Mouse (Mus musculus): ENCODE measurements at regions not wholly inside any gene's neighbourhood (a gene's known extent, or its start where the extent isn't known, plus 50 kb on each side); places are given as distances from the start of the nearest gene placed in this dataset.
"Not testable (repeated sequence)": the region's sequence is repeated elsewhere in the genome, so short reads cannot be mapped to it uniquely, and the experiment has no call there.

DNA sequence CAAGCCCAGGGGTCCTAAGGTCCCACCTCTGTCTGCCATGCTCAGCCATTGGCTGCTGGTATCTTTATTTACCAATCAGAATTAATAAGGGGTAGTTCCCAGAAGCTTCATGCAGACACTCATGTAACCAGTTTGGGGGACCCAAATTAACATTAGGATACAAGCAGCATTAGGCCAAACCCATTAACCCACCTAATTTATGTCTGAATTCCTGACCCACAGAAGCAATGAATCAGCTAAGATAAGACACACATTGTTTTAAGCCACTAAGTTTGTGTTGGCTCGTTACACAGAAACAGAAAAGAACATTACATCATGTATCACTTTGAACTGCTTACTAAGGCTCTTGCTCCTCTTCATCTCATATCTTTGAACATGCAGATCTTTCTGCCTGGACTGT, 461.0 kb downstream of the Lmo7 start:
- H3K4me1 ChIP-seq (replicated peaks; ENCODE audit: control insufficient read depth, insufficient read depth, low read length) = no peaks in the 10 kb centered on the region
- no peak for DNase-seq
- H3K27me3 ChIP-seq (ENCODE audit: control insufficient read depth, insufficient read depth, low read length) = no peaks in the 10 kb centered on the region
- TF ChIP-seq POLR2A (IDR thresholded peaks at IDR 0.05; ENCODE audit: control insufficient read depth, extremely low read depth, insufficient read depth, low read length, poor library complexity) = no peak
- no peak for TF ChIP-seq CTCF (IDR thresholded peaks at IDR 0.05; ENCODE audit: borderline replicate concordance, control insufficient read depth, extremely low read depth, insufficient read depth, low read length, poor library complexity)
- no peak overlapping the region for H3K27ac ChIP-seq (ENCODE audit: control insufficient read depth, insufficient read depth, low read length)
- 73% methylated on average over 1 of the region's 1 CpGs for WGBS
- H3K4me3 ChIP-seq (ENCODE audit: control insufficient read depth, insufficient read depth, low read length) = no peak overlapping the region
- H3K36me3 ChIP-seq (ENCODE audit: control insufficient read depth, insufficient read depth, low read length) = no peaks in the 10 kb centered on the region

DNA sequence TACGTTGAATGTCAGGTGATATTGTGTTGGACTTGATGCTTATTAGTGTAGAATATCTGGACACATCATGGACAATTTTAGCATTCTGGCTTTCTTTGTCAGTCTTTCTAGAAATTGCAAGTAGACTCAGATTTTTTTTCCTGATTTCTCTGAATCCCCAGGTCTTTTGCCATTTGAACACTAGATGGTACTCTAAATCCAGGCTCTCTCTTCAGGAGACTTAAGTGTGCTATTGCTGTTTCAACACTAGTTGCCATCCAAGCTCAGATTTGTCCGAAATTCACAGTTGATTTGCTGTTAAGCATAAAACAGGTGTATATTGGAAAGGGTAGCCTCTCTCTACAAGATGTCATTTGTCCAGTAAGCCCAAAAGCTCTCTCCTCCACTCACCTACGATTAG, 451.5 kb downstream of the Lmo7 start:
- no peak overlapping the region for H3K27ac ChIP-seq (ENCODE audit: control insufficient read depth, insufficient read depth, low read length)
- no peaks in the 10 kb centered on the region for H3K4me1 ChIP-seq (replicated peaks; ENCODE audit: control insufficient read depth, insufficient read depth, low read length)
- H3K27me3 ChIP-seq (ENCODE audit: control insufficient read depth, insufficient read depth, low read length) = no peaks in the 10 kb centered on the region
- H3K4me3 ChIP-seq (ENCODE audit: control insufficient read depth, insufficient read depth, low read length) = no peak overlapping the region
- TF ChIP-seq POLR2A (IDR thresholded peaks at IDR 0.05; ENCODE audit: control insufficient read depth, extremely low read depth, insufficient read depth, low read length, poor library complexity) = no peak
- no peak for TF ChIP-seq CTCF (IDR thresholded peaks at IDR 0.05; ENCODE audit: borderline replicate concordance, control insufficient read depth, extremely low read depth, insufficient read depth, low read length, poor library complexity)
- 86% methylated on average over 3 of the region's 3 CpGs for WGBS
- DNase-seq = no peak
- no peaks in the 10 kb centered on the region for H3K36me3 ChIP-seq (ENCODE audit: control insufficient read depth, insufficient read depth, low read length)

DNA sequence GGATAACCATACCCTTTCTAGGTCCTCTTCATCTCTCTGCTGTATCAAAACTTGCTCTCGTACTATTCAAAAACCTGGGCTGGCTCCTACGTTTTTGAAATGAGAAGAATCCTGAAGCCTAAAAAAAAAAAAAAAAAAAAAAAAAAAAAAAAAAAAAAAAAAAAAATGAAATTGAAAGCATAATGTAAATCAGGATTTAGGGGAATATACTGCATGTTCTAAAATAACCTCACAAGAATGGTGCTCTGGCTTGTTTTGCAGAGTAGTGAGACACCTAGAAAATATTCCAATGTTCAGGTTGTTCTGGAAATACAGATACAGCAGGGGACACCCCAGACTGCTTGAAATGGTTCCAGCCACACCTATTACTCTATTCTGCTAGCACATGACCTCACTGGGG, 442.0 kb downstream of the Lmo7 start:
- Histone ChIP-seq H3K36me3 (ENCODE audit: control insufficient read depth, insufficient read depth, low read length) (no peaks in the 10 kb centered on the region), H3K27ac (ENCODE audit: control insufficient read depth, insufficient read depth, low read length) (no peak overlapping the region), H3K27me3 (ENCODE audit: control insufficient read depth, insufficient read depth, low read length) (no peaks in the 10 kb centered on the region), H3K4me1 (replicated peaks; ENCODE audit: control insufficient read depth, insufficient read depth, low read length) (no peaks in the 10 kb centered on the region), H3K4me3 (ENCODE audit: control insufficient read depth, insufficient read depth, low read length) (no peak overlapping the region)
- TF ChIP-seq CTCF (IDR thresholded peaks at IDR 0.05; ENCODE audit: borderline replicate concordance, control insufficient read depth, extremely low read depth, insufficient read depth, low read length, poor library complexity) (no peak), POLR2A (IDR thresholded peaks at IDR 0.05; ENCODE audit: control insufficient read depth, extremely low read depth, insufficient read depth, low read length, poor library complexity) (no peak)
- WGBS = 82% methylated on average over 2 of the region's 2 CpGs
- no peak for DNase-seq

DNA sequence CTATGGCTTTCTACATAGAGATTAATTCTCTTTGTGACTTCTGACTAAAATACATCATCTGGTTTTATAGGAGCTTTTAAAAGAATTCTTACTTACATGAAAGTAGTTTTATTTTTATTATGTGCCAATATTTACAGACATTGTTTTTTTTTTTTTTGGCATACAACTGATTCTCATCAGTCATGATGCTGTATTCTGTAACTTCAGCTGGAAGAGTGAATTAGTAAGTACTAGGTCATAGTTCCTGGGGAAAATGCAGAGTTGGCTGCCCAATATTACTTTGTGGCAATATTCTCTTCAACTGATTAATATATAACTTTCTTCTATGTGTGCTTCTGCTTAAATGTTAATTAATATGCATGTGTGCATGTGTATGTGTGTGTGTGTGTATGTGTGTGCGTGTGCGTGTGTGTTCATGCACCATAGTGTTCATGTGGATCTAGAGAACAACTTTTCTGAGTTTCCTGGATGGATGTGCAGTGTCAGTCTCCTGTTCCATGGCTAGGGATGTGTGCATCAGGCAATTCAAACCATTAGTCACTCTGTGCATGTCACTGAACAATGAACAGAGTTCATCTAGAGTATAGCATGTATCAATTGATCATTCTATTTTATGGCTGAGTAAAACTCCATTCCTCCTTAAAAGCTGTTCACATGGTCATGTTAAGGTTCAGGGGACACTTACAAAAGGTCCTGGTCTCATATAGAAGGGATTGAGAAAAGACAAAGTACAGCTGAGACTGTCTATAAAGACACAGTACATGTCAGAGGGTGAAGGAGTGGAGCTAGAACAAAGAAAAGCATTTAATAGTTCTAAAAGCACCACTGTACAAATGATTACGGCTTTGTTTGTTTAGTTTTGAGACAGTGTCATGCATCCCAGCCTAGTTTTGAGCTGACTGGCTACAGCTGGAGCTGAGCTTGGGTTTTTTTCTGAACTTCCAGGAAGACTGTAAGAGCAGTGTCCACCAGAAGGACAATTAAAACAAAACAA, 431.8 kb downstream of the Lmo7 start:
- TF ChIP-seq CTCF (IDR thresholded peaks at IDR 0.05; ENCODE audit: borderline replicate concordance, control insufficient read depth, extremely low read depth, insufficient read depth, low read length, poor library complexity) (no peak), POLR2A (IDR thresholded peaks at IDR 0.05; ENCODE audit: control insufficient read depth, extremely low read depth, insufficient read depth, low read length, poor library complexity) (no peak)
- WGBS = 97% methylated on average over 3 of the region's 3 CpGs
- no peak for DNase-seq
- no peak overlapping the region for H3K4me3 ChIP-seq (ENCODE audit: control insufficient read depth, insufficient read depth, low read length)
- H3K27me3 ChIP-seq (ENCODE audit: control insufficient read depth, insufficient read depth, low read length) = no peaks in the 10 kb centered on the region
- H3K4me1 ChIP-seq (replicated peaks; ENCODE audit: control insufficient read depth, insufficient read depth, low read length) = no peaks in the 10 kb centered on the region
- no peak overlapping the region for H3K27ac ChIP-seq (ENCODE audit: control insufficient read depth, insufficient read depth, low read length)
- H3K36me3 ChIP-seq (ENCODE audit: control insufficient read depth, insufficient read depth, low read length) = no peaks in the 10 kb centered on the region

DNA sequence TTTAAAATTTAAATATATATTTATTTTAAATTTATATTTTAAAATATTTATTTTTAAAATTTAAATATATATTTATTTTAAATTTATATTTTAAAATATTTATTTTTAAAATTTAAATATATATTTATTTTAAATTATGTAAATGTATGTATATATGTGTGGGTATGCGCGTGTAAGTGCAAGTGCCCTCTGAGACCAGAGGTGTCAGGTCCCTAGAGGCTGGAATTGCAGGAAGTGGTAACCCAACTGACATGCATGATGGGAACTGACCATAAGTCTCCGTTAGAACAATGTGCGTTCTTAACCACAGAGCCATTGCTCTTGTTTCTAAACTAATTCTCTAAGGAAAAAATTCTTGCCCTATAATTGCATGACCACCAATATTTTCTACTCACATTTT, 420.7 kb downstream of the Lmo7 start:
- not testable (repeated sequence) for H3K27ac ChIP-seq (ENCODE audit: control insufficient read depth, insufficient read depth, low read length); H3K4me1 ChIP-seq (replicated peaks; ENCODE audit: control insufficient read depth, insufficient read depth, low read length); H3K36me3 ChIP-seq (ENCODE audit: control insufficient read depth, insufficient read depth, low read length); DNase-seq; H3K27me3 ChIP-seq (ENCODE audit: control insufficient read depth, insufficient read depth, low read length); H3K4me3 ChIP-seq (ENCODE audit: control insufficient read depth, insufficient read depth, low read length)
- 89% methylated on average over 4 of the region's 4 CpGs for WGBS

DNA sequence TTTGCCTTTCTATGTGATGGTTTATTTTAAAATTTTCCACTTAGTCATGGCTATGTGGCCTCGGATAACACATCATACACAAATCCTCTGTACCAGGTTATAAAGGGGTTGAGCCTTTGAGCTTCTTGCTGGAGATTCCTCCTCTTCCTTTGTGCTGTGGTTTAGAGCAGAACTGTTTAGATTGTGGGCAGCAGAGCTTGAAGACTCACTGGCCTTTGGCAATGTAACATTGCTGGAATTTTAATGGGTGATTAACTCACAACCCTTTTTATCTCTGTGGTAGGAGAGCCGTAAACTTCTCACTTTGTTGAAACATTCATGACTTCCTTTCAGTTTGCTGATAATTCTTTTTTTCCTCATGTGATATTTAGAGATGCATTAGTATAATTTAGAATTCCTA, 413.0 kb downstream of the Lmo7 start:
- DNase-seq = no peak
- Histone ChIP-seq H3K4me3 (ENCODE audit: control insufficient read depth, insufficient read depth, low read length) (no peak overlapping the region), H3K36me3 (ENCODE audit: control insufficient read depth, insufficient read depth, low read length) (no peaks in the 10 kb centered on the region), H3K4me1 (replicated peaks; ENCODE audit: control insufficient read depth, insufficient read depth, low read length) (no peaks in the 10 kb centered on the region), H3K27me3 (ENCODE audit: control insufficient read depth, insufficient read depth, low read length) (no peaks in the 10 kb centered on the region), H3K27ac (ENCODE audit: control insufficient read depth, insufficient read depth, low read length) (no peak overlapping the region)
- 73% methylated on average over 2 of the region's 2 CpGs for WGBS
- TF ChIP-seq POLR2A (IDR thresholded peaks at IDR 0.05; ENCODE audit: control insufficient read depth, extremely low read depth, insufficient read depth, low read length, poor library complexity) (no peak), CTCF (IDR thresholded peaks at IDR 0.05; ENCODE audit: borderline replicate concordance, control insufficient read depth, extremely low read depth, insufficient read depth, low read length, poor library complexity) (no peak)

DNA sequence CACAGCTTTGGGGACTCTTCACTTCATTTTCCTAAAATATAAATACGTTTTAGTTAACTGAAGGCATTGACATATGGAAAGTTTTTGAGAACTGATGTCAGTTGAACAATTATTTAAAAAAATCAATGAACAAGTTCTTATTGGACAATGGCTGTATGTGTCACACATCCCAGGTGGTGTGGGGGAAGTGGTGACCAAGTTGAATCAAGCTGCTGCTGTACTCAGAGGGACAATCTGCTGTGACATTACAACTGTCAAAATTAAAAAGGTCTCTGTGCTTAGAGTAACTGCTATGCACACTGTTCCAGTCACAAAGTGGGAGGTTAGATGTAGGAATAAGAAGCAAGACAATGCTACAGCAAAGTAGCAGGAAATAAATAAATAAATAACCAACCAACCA, 409.2 kb downstream of the Lmo7 start:
- 95% methylated on average over 1 of the region's 1 CpGs for WGBS
- no peaks in the 10 kb centered on the region for H3K4me1 ChIP-seq (replicated peaks; ENCODE audit: control insufficient read depth, insufficient read depth, low read length)
- DNase-seq = no peak
- no peak overlapping the region for H3K27ac ChIP-seq (ENCODE audit: control insufficient read depth, insufficient read depth, low read length)
- no peak overlapping the region for H3K4me3 ChIP-seq (ENCODE audit: control insufficient read depth, insufficient read depth, low read length)
- no peaks in the 10 kb centered on the region for H3K27me3 ChIP-seq (ENCODE audit: control insufficient read depth, insufficient read depth, low read length)
- H3K36me3 ChIP-seq (ENCODE audit: control insufficient read depth, insufficient read depth, low read length) = no peaks in the 10 kb centered on the region
- TF ChIP-seq CTCF (IDR thresholded peaks at IDR 0.05; ENCODE audit: borderline replicate concordance, control insufficient read depth, extremely low read depth, insufficient read depth, low read length, poor library complexity) = no peak
- TF ChIP-seq POLR2A (IDR thresholded peaks at IDR 0.05; ENCODE audit: control insufficient read depth, extremely low read depth, insufficient read depth, low read length, poor library complexity) = no peak

Measured in thymus, adult 2 months (tissue).